Mouse (Mus musculus) liver, postnatal 0 days (tissue): ENCODE results near the gene Ly6g6f. TPM values are rescaled to one million over a fixed set of nuclear protein-coding genes. Genes with fewer than 3 reads are reported as not detected.

Experiments
- ATAC-seq: fragments of 200-750 bp; cut with Nextera tagmentation; 2 replicates; pipeline ENCODE4 v1.8.0; 2017; ENCODE audit warnings: mild to moderate bottlenecking, moderate library complexity
- DNase-seq: peaks from one replicate; pipeline ENCODE4 v3.0.0-alpha.2; 2016
- H3K27ac ChIP-seq: fragments of 300-500 bp; sonication (generic); 2 replicates; pipeline ENCODE4 v1.5.1; 2014; ENCODE audit warnings: antibody characterized with exemption, moderate library complexity, mild to moderate bottlenecking, low read depth
- H3K27me3 ChIP-seq: fragments of 300-500 bp; sonication (generic); 2 replicates; pipeline ENCODE4 v1.6.1; 2014; ENCODE audit warnings: low read length, control low read depth, mixed read lengths; ENCODE audit not compliant: insufficient read depth
- H3K36me3 ChIP-seq: fragments of 300-500 bp; sonication (generic); replicated peaks from 2 replicates; pipeline ENCODE4 v1.6.1; 2014; ENCODE audit warnings: mild to moderate bottlenecking, control low read depth, low read length, moderate library complexity, mixed read lengths; ENCODE audit not compliant: insufficient read depth
- H3K4me1 ChIP-seq: fragments of 300-500 bp; sonication (generic); 2 replicates; pipeline ENCODE4 v1.6.1; 2014; ENCODE audit warnings: antibody characterized with exemption, mild to moderate bottlenecking, control low read depth; ENCODE audit not compliant: insufficient read depth
- H3K4me2 ChIP-seq: fragments of 300-500 bp; sonication (generic); 2 replicates; pipeline ENCODE4 v1.6.1; 2014; ENCODE audit warnings: low read depth, mild to moderate bottlenecking, low read length, moderate library complexity, mixed read lengths
- H3K4me3 ChIP-seq: fragments of 300-500 bp; sonication (generic); 2 replicates; pipeline ENCODE4 v1.5.1; 2014; ENCODE audit warnings: low read depth, low read length
- H3K9ac ChIP-seq: fragments of 300-500 bp; sonication (generic); replicated peaks from 2 replicates; pipeline ENCODE4 v1.6.1; 2014; ENCODE audit warnings: mild to moderate bottlenecking, moderate library complexity
- H3K9me3 ChIP-seq: fragments of 300-500 bp; sonication (generic); 2 replicates; pipeline ENCODE4 v1.6.1; 2016; ENCODE audit warnings: mild to moderate bottlenecking, control low read depth, low read length, mixed read lengths
- CTCF ChIP-seq: sonication (generic); IDR thresholded peaks from 2 replicates; pipeline ENCODE4 v1.5.1; 2016; ENCODE audit warnings: antibody characterized with exemption, low read depth
- EP300 ChIP-seq: IDR thresholded peaks from 2 replicates; pipeline ENCODE4 v1.6.1; 2016; ENCODE audit warnings: antibody characterized with exemption, low read depth, mild to moderate bottlenecking
- WGBS: fragments of 180-500 bp; shearing (Covaris S2); extraction: QIAGEN DNeasy Blood & Tissue Kit; methylation state at CpG from one replicate; pipeline ENCODE4 v1.1.7; 2014; ENCODE audit not compliant: insufficient replicate concordance; 5-methylcytosine and 5-hydroxymethylcytosine counted together
- polyA plus RNA-seq: library from polyadenylated mRNA; unstranded; fragments of >200 nt; fragmentation: Nextera tagmentation; extraction: Ambion mirVana; gene quantifications from 2 replicates; pipeline ENCODE4 v1.2.1, GENCODE M21; 2015

Gene Ly6g6f
- polyA plus RNA-seq, 1 experiment from 2014 or later = 5.3 TPM

GRCm38 (mm10) chr17:35108097-35108496, 22.7 kb upstream of the Ly6g6f start, which contains the start of gene Ly6g5c:
Gene Ly6g5c, plus strand, starts transcription at chr17:35108279.
- no peak for ATAC-seq
- WGBS = 80% methylated on average over 6 of the region's 6 CpGs

GRCm38 (mm10) chr17:35106522-35106921, 21.1 kb upstream of the Ly6g6f start:
- H3K27me3 ChIP-seq = no peaks in the 10 kb centered on the region
- TF ChIP-seq CTCF = no peak
- TF ChIP-seq EP300 = no peak
- 65% methylated on average over 3 of the region's 3 CpGs for WGBS
- H3K9ac ChIP-seq = no peak overlapping the region
- no peaks in the 10 kb centered on the region for H3K9me3 ChIP-seq
- no peak overlapping the region for H3K27ac ChIP-seq
- DNase-seq = no peak
- H3K4me2 ChIP-seq = no peak overlapping the region
- no peak overlapping the region for H3K4me3 ChIP-seq
- no peak for ATAC-seq
- H3K36me3 ChIP-seq = peaks cover 10% of the 10 kb centered on the region
- H3K4me1 ChIP-seq = peaks cover 38% of the 10 kb centered on the region

More at GRCm38 (mm10) chr17:35108097-35108496, 22.7 kb upstream of the Ly6g6f start, which contains the start of gene Ly6g5c:
- H3K4me2 ChIP-seq = no peak within 1 kb of the TSS
- H3K9ac ChIP-seq = no peak within 1 kb of the TSS
- no peak within 1 kb of the TSS for H3K4me3 ChIP-seq
- no peak within 1 kb of the TSS for H3K27ac ChIP-seq
- no peaks in the 10 kb centered on the region for H3K9me3 ChIP-seq
- peaks cover 28% of the 10 kb centered on the region for H3K4me1 ChIP-seq
- no peaks in the 10 kb centered on the region for H3K27me3 ChIP-seq
- no peak for DNase-seq
- no peaks in the 10 kb centered on the region for H3K36me3 ChIP-seq
- TF ChIP-seq EP300 (no peak), CTCF (no peak)

DNA sequence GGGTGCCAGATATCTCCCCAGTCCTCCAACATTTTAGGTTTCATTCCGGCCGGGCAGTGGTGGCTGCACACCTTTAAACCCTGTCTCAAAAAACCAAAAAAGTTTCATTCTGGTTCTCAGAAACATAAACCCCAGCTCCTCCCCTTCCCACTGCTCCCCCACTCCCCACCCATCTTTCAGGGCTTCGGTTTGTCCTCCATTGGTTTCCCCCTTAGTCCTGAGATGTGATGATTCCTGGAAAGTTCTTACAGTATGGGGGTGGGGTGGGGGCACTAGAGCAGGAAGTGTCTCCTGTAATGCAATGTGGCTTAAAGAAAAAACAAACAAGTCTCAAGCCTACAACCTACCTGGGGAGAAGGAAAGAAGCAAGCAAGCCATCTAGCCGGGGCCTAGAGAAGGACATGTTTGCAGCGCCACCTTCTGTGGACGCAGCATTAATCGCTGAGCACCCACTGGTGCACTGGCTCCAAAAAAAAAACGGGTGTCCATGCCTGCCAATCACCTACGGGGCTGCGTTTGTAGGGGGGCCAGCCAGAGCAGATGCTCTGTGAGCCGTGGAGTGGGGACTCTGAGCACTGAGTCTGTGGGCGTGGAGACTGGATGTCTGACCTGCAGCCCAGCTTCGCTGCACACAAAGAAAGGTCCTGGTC, 20.5 kb upstream of the Ly6g6f start:
- DNase-seq = peak; percentile 53
- no peak overlapping the region for H3K9ac ChIP-seq
- no peak overlapping the region for H3K4me3 ChIP-seq
- 24% methylated on average over 13 of the region's 13 CpGs for WGBS
- peak overlapping the region; percentile 48; the same call in 1 of the 2 replicates for H3K27ac ChIP-seq
- TF ChIP-seq EP300 = no peak
- TF ChIP-seq CTCF = peak; percentile 79
- peak overlapping the region; percentile 40; the same call in 1 of the 2 replicates for H3K4me2 ChIP-seq
- ATAC-seq = no peak
- H3K4me1 ChIP-seq = peaks cover 38% of the 10 kb centered on the region
- H3K9me3 ChIP-seq = no peaks in the 10 kb centered on the region
- peaks cover 17% of the 10 kb centered on the region for H3K36me3 ChIP-seq
- no peaks in the 10 kb centered on the region for H3K27me3 ChIP-seq

GRCm38 (mm10) chr17:35104754-35105153, 19.3 kb upstream of the Ly6g6f start:
- peak overlapping the region; percentile 42; the same call in 1 of the 2 replicates for H3K4me2 ChIP-seq
- H3K4me1 ChIP-seq = peaks cover 38% of the 10 kb centered on the region
- 52% methylated on average over 6 of the region's 6 CpGs for WGBS
- DNase-seq = no peak
- TF ChIP-seq CTCF (no peak), EP300 (peak; percentile 93)
- H3K27ac ChIP-seq = peak overlapping the region; percentile 48
- peak; percentile 85 for ATAC-seq
- no peaks in the 10 kb centered on the region for H3K9me3 ChIP-seq
- H3K36me3 ChIP-seq = peaks cover 25% of the 10 kb centered on the region
- H3K4me3 ChIP-seq = no peak overlapping the region
- no peaks in the 10 kb centered on the region for H3K27me3 ChIP-seq
- no peak overlapping the region; the same call in 1 of the 2 replicates for H3K9ac ChIP-seq

GRCm38 (mm10) chr17:35104079-35104478, 18.7 kb upstream of the Ly6g6f start:
- no peaks in the 10 kb centered on the region for H3K27me3 ChIP-seq
- H3K4me3 ChIP-seq = no peak overlapping the region
- peak overlapping the region; percentile 26; the same call in 1 of the 2 replicates for H3K9ac ChIP-seq
- WGBS = 68% methylated on average over 7 of the region's 7 CpGs
- H3K36me3 ChIP-seq = peaks cover 29% of the 10 kb centered on the region
- no peak for DNase-seq
- no peak for ATAC-seq
- H3K4me1 ChIP-seq = peaks cover 38% of the 10 kb centered on the region
- H3K4me2 ChIP-seq = peak overlapping the region; percentile 42; the same call in 1 of the 2 replicates
- TF ChIP-seq EP300 (no peak), CTCF (no peak)
- peak overlapping the region; percentile 48 for H3K27ac ChIP-seq
- no peaks in the 10 kb centered on the region for H3K9me3 ChIP-seq

DNA sequence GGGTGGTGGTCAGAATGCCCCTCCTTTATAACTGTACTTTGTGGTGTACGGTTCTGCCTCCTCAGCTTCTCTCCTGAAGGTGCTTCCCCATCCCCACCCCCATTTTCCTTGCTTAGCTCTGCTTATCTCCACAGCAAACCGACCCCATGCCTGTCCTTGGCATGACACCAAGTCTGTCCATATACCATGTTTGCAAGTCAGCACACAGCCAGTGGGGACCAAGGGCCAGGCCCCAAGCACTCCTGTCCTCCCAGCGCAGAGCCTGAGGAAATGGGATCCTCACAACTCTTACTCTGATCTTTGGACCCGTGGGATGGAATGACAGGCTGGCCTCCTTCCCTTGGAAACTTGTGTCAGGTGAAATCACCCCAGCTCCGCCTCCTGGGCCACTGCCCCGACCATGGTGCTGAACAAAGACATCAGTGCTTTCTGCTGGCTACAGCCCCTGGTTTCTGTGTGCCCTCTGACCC, 17.8 kb upstream of the Ly6g6f start:
- Histone ChIP-seq H3K9me3 (no peaks in the 10 kb centered on the region), H3K4me2 (0 out of 2 replicates have a peak overlapping the region, but pooled peaks have one; percentile 42), H3K4me3 (no peak overlapping the region), H3K27me3 (no peaks in the 10 kb centered on the region), H3K4me1 (peaks cover 38% of the 10 kb centered on the region), H3K27ac (peak overlapping the region; percentile 48; the same call in 1 of the 2 replicates), H3K9ac (peak overlapping the region; percentile 26; the same call in 1 of the 2 replicates), H3K36me3 (peaks cover 37% of the 10 kb centered on the region)
- peak; percentile 44 for DNase-seq
- peak; percentile 22 for ATAC-seq
- TF ChIP-seq CTCF (no peak), EP300 (peak; percentile 62)
- 37% methylated on average over 6 of the region's 6 CpGs for WGBS
